Mouse (Mus musculus) forebrain, embryonic 10.5 days (tissue): ENCODE measurements around the gene Carmil1. TPM values are rescaled to one million over a fixed set of nuclear protein-coding genes. Genes with fewer than 3 reads are reported as not detected.

Experiments
- DNase-seq: peaks from one replicate; pipeline ENCODE4 v3.0.0-alpha.2; 2017; ENCODE audit warnings: low spot score; ENCODE audit errors: extremely low spot score
- H3K27ac ChIP-seq: fragments of 300-500 bp; sonication (generic); 2 replicates; pipeline ENCODE4 v1.5.1; 2016; ENCODE audit warnings: mild to moderate bottlenecking
- H3K27me3 ChIP-seq: fragments of 300-500 bp; sonication (generic); 2 replicates; pipeline ENCODE4 v1.6.1; 2016; ENCODE audit warnings: mild to moderate bottlenecking; ENCODE audit not compliant: poor library complexity, severe bottlenecking
- H3K36me3 ChIP-seq: fragments of 300-500 bp; sonication (generic); replicated peaks from 2 replicates; pipeline ENCODE4 v1.6.1; 2016; ENCODE audit warnings: mild to moderate bottlenecking, moderate library complexity
- H3K4me1 ChIP-seq: fragments of 300-500 bp; sonication (generic); 2 replicates; pipeline ENCODE4 v1.6.1; 2016
- H3K4me3 ChIP-seq: fragments of 300-500 bp; sonication (generic); 2 replicates; pipeline ENCODE4 v1.5.1; 2016; ENCODE audit warnings: mild to moderate bottlenecking, moderate library complexity
- H3K9me3 ChIP-seq: fragments of 300-500 bp; sonication (generic); 2 replicates; pipeline ENCODE4 v1.6.1; 2016; ENCODE audit warnings: mild to moderate bottlenecking, moderate library complexity
- WGBS: fragments of 180-500 bp; shearing (Covaris S2); methylation state at CpG from one replicate; pipeline ENCODE4 v1.1.7; 2016; 5-methylcytosine and 5-hydroxymethylcytosine counted together
- polyA plus RNA-seq: library from polyadenylated mRNA; unstranded; fragments of >200 nt; fragmentation: Nextera tagmentation; extraction: Ambion mirVana; gene quantifications from 2 replicates; pipeline ENCODE4 v1.2.1, GENCODE M21; 2016

Gene Carmil1
- polyA plus RNA-seq, 1 experiment from 2014 or later = 20.7 TPM

- no peaks in the 10 kb centered on the region for H3K4me1 ChIP-seq
- DNase-seq = no peak
- H3K9me3 ChIP-seq = no peaks in the 10 kb centered on the region
- H3K4me3 ChIP-seq = no peak overlapping the region
- no peaks in the 10 kb centered on the region for H3K36me3 ChIP-seq
- 79% methylated on average over 11 of the region's 11 CpGs for WGBS
- H3K27ac ChIP-seq = no peak overlapping the region
- H3K27me3 ChIP-seq = no peaks in the 10 kb centered on the region
These were observed 179.2 kb downstream of the Carmil1 start for GRCm38 (mm10) chr13:24101157-24102130.

GRCm38 (mm10) chr13:24100516-24101094 lies 180.0 kb downstream of the Carmil1 start:
- 93% methylated on average over 11 of the region's 11 CpGs for WGBS
- Histone ChIP-seq H3K27ac (no peak overlapping the region), H3K9me3 (no peaks in the 10 kb centered on the region), H3K4me1 (no peaks in the 10 kb centered on the region), H3K36me3 (no peaks in the 10 kb centered on the region), H3K4me3 (no peak overlapping the region), H3K27me3 (no peaks in the 10 kb centered on the region)
- no peak for DNase-seq

- Histone ChIP-seq H3K4me1 (no peaks in the 10 kb centered on the region), H3K36me3 (peaks cover 2% of the 10 kb centered on the region; the same call in 1 of the 2 replicates), H3K4me3 (no peak overlapping the region), H3K27me3 (no peaks in the 10 kb centered on the region), H3K9me3 (no peaks in the 10 kb centered on the region), H3K27ac (no peak overlapping the region)
- WGBS = 89% methylated on average over 6 of the region's 6 CpGs
- no peak for DNase-seq
These were observed 184.0 kb downstream of the Carmil1 start for GRCm38 (mm10) chr13:24096573-24096972.

GRCm38 (mm10) chr13:24094825-24095547 lies 185.6 kb downstream of the Carmil1 start:
- 92% methylated on average over 6 of the region's 6 CpGs for WGBS

GRCm38 (mm10) chr13:24093108-24093507 lies 187.5 kb downstream of the Carmil1 start:
- 94% methylated on average over 3 of the region's 3 CpGs for WGBS
- no peaks in the 10 kb centered on the region for H3K9me3 ChIP-seq
- no peaks in the 10 kb centered on the region for H3K4me1 ChIP-seq
- DNase-seq = no peak
- peaks cover 2% of the 10 kb centered on the region; the same call in 1 of the 2 replicates for H3K36me3 ChIP-seq
- H3K27me3 ChIP-seq = no peaks in the 10 kb centered on the region
- H3K27ac ChIP-seq = no peak overlapping the region
- no peak overlapping the region for H3K4me3 ChIP-seq

More at GRCm38 (mm10) chr13:24094825-24095547, 185.6 kb downstream of the Carmil1 start:
- Histone ChIP-seq H3K27me3 (no peaks in the 10 kb centered on the region), H3K36me3 (peaks cover 2% of the 10 kb centered on the region; the same call in 1 of the 2 replicates), H3K4me3 (no peak overlapping the region), H3K9me3 (no peaks in the 10 kb centered on the region), H3K27ac (no peak overlapping the region), H3K4me1 (no peaks in the 10 kb centered on the region)
- no peak for DNase-seq

- Histone ChIP-seq H3K36me3 (peaks cover 2% of the 10 kb centered on the region; the same call in 1 of the 2 replicates), H3K4me1 (no peaks in the 10 kb centered on the region), H3K9me3 (no peaks in the 10 kb centered on the region), H3K4me3 (no peak overlapping the region), H3K27ac (no peak overlapping the region), H3K27me3 (no peaks in the 10 kb centered on the region)
- no peak for DNase-seq
- WGBS = 91% methylated on average over 5 of the region's 5 CpGs
These were observed 188.5 kb downstream of the Carmil1 start for GRCm38 (mm10) chr13:24092073-24092472.

GRCm38 (mm10) chr13:24082153-24082552 lies 198.4 kb downstream of the Carmil1 start:
- 84% methylated on average over 4 of the region's 4 CpGs for WGBS
- H3K27me3 ChIP-seq = no peaks in the 10 kb centered on the region
- H3K36me3 ChIP-seq = no peaks in the 10 kb centered on the region
- no peak for DNase-seq
- no peaks in the 10 kb centered on the region for H3K9me3 ChIP-seq
- no peak overlapping the region for H3K27ac ChIP-seq
- no peak overlapping the region for H3K4me3 ChIP-seq
- no peaks in the 10 kb centered on the region for H3K4me1 ChIP-seq

- WGBS = 91% methylated on average over 7 of the region's 7 CpGs
These were observed 198.9 kb downstream of the Carmil1 start for GRCm38 (mm10) chr13:24081698-24082097.

GRCm38 (mm10) chr13:24072588-24072987 lies 208.0 kb downstream of the Carmil1 start:
- no peaks in the 10 kb centered on the region for H3K9me3 ChIP-seq
- H3K27me3 ChIP-seq = no peaks in the 10 kb centered on the region
- H3K27ac ChIP-seq = no peak overlapping the region
- 95% methylated on average over 10 of the region's 10 CpGs for WGBS
- H3K4me3 ChIP-seq = no peak overlapping the region
- H3K36me3 ChIP-seq = peaks cover 4% of the 10 kb centered on the region
- no peak for DNase-seq
- no peaks in the 10 kb centered on the region for H3K4me1 ChIP-seq

More at GRCm38 (mm10) chr13:24081698-24082097, 198.9 kb downstream of the Carmil1 start:
- DNase-seq = no peak
- H3K4me1 ChIP-seq = no peaks in the 10 kb centered on the region
- no peaks in the 10 kb centered on the region for H3K36me3 ChIP-seq
- H3K9me3 ChIP-seq = no peaks in the 10 kb centered on the region
- H3K27me3 ChIP-seq = no peaks in the 10 kb centered on the region
- H3K27ac ChIP-seq = no peak overlapping the region
- H3K4me3 ChIP-seq = no peak overlapping the region

- H3K4me1 ChIP-seq = peaks cover 6% of the 10 kb centered on the region
- no peak for DNase-seq
- H3K27me3 ChIP-seq = no peaks in the 10 kb centered on the region
- peaks cover 7% of the 10 kb centered on the region for H3K36me3 ChIP-seq
- no peak overlapping the region for H3K27ac ChIP-seq
- H3K4me3 ChIP-seq = no peak overlapping the region
- H3K9me3 ChIP-seq = no peaks in the 10 kb centered on the region
- 92% methylated on average over 8 of the region's 8 CpGs for WGBS
These were observed 213.0 kb downstream of the Carmil1 start for GRCm38 (mm10) chr13:24067553-24067952.

- no peak for DNase-seq
- no peaks in the 10 kb centered on the region for H3K9me3 ChIP-seq
- 80% methylated on average over 1 of the region's 1 CpGs for WGBS
- H3K36me3 ChIP-seq = peaks cover 7% of the 10 kb centered on the region
- H3K27me3 ChIP-seq = no peaks in the 10 kb centered on the region
- H3K4me1 ChIP-seq = peaks cover 10% of the 10 kb centered on the region
- H3K27ac ChIP-seq = no peak overlapping the region
- H3K4me3 ChIP-seq = no peak overlapping the region
These were observed 215.1 kb downstream of the Carmil1 start for GRCm38 (mm10) chr13:24065536-24065935.

- Histone ChIP-seq H3K9me3 (no peaks in the 10 kb centered on the region), H3K4me1 (peaks cover 16% of the 10 kb centered on the region), H3K27ac (no peak overlapping the region), H3K27me3 (no peaks in the 10 kb centered on the region), H3K4me3 (no peak overlapping the region), H3K36me3 (peaks cover 3% of the 10 kb centered on the region)
- no peak for DNase-seq
- 34% methylated on average over 4 of the region's 4 CpGs for WGBS
These were observed 217.8 kb downstream of the Carmil1 start for GRCm38 (mm10) chr13:24062770-24063169.
